Mouse (Mus musculus): Measurements from ENCODE around the gene Ddx54.

DNA sequence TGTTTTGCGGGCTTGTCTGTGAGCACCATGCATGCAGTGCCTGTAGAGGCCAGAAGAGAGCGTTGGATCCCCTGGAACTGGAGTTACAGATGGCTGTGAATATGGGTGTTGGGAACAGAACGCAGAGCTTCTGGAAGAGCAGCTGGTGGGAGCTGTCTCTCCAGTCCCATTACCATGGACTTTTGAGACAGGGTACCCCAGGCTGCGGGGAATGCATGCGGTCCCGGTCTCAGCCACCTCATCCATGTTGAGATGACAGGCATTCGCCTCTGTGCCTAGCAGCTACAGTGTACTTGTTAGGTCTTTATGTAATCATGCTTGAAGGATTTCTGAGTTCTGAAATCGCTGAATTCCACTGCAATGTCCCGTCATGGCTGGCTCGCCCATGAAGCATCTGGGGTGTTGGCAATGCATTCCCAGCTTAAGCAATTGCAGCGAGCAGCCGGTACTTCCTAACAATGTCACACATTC is 43.8 kb downstream of the Ddx54 start:
- TF ChIP-seq TAL1 (IDR thresholded peaks at IDR 0.05; ENCODE audit: low read length) (no peak), GATA1 (IDR thresholded peaks at IDR 0.05; ENCODE audit: low read length) (no peak)

All from erythroblast, embryonic 14.5 days (primary cell).